Mouse (Mus musculus): ENCODE measurements at regions not wholly inside any gene's neighbourhood (a gene's known extent, or its start where the extent isn't known, plus 50 kb on each side); places are given as distances from the start of the nearest gene placed in this dataset.
A peak's percentile ranks its signal among the peaks of the same experiment; 100 is the strongest.

DNA sequence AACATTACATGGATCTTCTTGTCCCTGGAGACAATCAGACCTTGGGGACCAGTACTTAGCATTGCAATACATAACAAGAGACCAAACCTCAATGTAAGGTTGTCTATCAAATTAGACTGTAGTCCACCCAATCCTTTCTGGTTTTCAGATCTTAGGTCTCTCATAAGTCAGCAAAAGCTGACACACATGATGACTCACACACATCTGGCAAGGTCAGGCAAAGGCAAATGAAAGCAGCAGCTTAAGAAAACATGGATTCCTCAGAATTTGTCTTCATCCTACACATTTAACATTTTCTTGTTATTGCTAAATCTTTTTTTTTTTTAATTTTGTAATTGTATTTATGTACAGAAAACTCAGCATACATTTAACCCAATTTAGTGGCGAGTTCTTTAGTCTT lies 52.0 kb downstream of the Gm11983 start:
- no peak for DNase-seq

DNA sequence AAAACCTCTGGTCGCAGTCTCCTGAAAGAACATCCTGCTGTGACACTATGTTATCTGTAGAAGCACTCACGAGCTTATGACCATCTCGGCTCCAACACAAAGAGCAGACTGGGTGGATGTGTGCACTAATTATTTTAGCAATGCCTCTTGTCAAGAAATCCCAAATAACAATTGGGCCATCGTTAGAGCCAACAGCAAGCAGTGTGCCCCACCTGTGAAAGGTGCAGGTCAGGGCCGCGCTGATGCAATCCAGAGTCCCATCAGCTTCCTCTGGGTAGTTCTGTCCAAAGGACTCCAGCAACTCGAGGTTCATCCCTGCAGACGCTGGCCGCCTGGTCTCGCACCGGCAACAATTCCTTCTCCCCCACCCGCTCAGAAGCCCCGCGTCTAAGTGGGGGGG lies 54.6 kb downstream of the Gm11983 start:
- no peak for DNase-seq

DNA sequence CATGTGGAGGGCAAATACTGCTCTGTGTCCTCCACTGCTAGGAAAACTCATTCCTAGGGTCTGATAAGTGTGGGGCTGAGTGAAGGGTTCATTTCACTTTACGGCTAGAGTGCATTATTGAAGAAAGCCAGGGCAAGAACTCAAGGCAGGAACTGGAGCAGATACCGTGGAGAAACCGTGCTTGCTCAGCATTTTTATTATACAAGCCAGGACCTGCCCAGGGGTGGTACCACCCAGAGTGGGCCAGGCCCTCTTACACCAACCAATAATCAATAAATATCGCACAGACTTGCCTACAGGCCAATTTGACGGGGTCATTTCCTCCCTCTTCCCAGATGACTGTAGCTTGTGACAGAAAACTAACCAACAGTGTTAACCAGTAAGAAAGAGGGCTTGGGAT lies 57.7 kb downstream of the Gm11983 start:
- DNase-seq = no peak

GRCm38 (mm10) chr11:6778596-6779360 lies 58.7 kb downstream of the Gm11983 start:
- DNase-seq = no peak

DNA sequence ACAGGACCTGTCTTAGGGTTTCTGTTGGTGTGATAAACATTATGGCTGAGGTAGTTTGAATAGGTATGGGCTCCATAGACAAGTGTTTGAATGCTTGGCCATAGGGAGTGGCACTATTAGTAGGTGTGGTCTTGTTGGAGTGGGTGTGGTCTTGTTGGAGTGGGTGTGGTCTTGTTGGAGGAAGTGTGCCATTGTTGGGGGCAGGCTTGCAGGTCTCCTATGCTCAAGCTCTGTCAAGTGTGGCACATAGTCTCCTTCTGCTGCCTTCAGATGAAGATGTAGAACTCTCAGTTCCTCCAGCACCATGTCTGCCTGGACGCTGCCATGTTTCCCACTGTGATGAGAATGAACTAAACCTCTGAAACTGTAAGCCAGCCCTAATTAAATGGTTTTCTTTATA lies 59.9 kb downstream of the Gm11983 start:
- no peak for DNase-seq

GRCm38 (mm10) chr11:6774656-6775055 lies 62.8 kb downstream of the Gm11983 start:
- DNase-seq = peak; percentile 28

GRCm38 (mm10) chr11:6773951-6774350 lies 63.5 kb downstream of the Gm11983 start:
- no peak for DNase-seq

DNA sequence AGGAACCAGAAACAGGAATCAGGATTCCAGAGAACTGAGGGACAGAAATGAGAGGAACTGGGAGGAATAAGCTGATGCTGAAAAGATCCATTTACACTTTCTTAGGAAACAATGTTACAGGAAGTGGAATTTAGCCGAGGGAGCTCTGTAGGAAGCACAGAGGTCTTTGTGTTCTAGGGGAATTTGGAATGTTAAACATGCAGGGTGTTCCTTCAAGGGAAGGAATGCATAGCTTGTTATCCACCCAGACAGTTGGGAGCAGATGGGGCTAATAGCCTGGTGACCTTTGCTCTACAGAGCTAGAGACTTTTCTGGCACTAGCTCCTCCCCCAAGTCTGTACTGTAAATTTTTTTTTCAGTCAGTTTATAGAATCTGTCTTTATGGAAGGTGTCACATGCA lies 64.1 kb downstream of the Gm11983 start:
- DNase-seq = no peak

DNA sequence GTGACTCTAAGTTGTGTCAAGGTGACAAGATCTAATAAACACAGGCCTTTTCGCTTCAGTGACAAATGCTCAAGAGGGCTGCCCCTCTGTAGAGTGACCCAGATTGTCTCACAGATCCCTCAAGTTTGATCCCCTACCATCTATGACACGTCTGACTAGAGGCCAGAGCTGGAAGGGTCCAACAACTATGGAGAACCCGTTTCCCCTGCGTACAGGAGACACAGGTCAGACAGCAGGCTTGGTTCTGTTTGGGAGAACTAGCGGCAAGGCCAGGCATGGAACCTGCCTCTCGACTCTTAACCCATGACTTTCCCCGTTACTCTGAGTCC lies 68.1 kb downstream of the Gm11983 start:
- no peak for DNase-seq

DNA sequence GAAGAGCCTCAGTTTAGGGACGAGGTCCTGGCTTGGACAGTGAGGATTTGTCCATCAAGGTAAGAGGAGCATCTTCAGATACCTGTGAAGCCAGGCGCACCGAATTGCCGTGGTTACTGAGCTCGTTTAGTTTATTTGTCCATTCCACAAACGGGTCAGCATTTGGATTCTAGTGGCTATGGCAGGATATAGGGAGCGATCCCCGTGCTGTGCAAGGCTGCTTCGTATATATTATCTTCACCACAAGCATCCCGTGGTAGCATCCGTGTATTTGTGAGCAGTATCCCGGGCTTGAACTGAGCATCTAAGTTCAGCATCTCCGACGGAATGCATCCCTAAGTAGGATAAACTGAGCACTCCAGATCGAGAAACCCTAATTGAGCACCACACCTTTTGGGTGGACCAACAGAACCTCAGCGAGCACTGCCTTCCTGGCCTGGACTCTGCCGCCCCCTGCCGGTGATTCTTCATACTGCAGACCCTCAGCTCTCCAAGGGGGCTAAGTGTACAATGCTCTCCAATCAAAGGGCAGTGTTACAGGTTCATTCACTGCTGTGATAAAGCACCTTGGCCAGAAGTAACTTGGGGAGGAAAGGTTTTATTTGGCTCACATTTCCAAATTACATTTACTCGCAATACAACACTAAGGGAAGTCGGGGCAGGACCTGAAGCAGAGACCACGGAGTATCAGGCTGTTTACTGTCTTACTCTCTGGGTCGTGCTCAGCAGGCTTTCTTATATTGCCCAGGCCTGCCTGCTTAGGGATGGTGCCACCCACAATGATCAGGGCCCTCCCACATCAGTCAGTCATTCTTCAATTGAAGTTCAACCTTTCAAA lies 68.6 kb downstream of the Gm11983 start:
- DNase-seq = peak; percentile 32

DNA sequence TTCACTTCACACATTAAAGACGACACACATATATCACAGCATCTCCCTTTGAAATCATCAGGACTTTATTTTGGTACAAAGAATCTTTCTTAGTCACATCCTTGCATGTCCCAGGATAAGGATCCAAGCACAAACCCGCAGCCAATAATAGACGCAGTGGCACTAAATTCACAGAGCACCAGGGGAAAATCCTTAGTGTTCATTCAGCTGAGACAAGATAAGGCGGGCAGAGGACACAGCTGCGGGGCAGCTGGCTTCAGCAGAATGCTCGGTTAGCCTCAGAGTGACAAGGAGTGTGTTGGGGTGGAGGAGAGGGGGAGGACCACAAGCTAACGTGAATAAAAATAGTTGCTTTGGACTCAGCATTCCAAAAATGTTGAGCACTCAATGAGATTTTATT lies 70.7 kb downstream of the Gm11983 start:
- DNase-seq = no peak

DNA sequence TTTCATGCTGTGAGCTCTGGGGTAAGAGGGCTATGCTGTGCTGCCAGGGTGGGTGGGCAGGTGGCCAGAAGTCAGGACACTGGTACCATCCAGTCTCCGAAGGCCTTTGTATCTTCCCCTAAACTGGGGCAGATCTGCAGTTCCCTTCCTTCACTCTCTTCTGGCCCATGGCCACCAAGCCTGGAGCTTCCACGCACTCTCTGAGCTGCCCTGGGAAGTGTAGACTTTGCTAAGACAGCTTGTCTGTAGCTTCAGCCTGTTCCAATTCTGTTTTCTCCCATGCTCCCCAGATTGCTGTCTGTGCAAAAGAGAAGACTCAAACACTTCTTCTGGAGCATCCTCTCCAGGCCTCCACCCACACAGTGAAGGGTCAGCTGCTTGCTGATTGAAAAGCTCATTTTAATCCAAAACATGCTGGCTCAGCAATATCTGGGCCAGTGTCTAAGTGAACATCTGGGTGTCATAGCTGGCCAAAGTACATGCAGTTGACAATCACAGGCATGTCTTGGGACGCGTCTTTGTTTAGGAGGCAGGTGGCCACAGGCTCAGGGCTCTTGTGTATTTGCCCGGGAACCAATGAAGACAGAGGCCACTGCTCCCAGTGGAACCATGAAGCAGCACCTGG lies 72.0 kb downstream of the Gm11983 start:
- DNase-seq = no peak

GRCm38 (mm10) chr11:6764186-6764585 lies 73.3 kb downstream of the Gm11983 start:
- no peak for DNase-seq

GRCm38 (mm10) chr11:6763001-6763400 lies 74.5 kb downstream of the Gm11983 start:
- no peak for DNase-seq

GRCm38 (mm10) chr11:6761876-6762628 lies 75.4 kb downstream of the Gm11983 start:
- no peak for DNase-seq

- no peak for DNase-seq
Observed at GRCm38 (mm10) chr11:6759578-6759977, 77.9 kb downstream of the Gm11983 start.

DNA sequence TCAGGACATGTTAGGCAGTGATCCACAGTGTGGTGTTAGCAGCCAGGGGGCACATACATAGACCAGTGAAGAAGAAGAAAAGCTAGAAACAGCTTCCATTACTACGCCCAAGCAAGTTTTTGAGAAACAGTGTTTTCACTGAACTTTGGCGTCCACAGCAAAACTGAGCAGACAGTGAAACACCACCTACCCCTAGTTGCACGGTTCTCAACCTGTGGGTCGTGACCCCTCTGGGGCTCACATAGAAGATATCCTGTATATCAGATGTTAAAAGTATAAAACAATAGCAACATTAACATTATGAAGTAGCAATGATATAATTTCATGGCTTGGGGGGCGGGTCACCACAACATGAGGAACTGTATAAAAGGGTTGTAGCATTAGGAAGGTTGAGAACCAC lies 81.1 kb downstream of the Ramp3 start:
- no peak for DNase-seq

DNA sequence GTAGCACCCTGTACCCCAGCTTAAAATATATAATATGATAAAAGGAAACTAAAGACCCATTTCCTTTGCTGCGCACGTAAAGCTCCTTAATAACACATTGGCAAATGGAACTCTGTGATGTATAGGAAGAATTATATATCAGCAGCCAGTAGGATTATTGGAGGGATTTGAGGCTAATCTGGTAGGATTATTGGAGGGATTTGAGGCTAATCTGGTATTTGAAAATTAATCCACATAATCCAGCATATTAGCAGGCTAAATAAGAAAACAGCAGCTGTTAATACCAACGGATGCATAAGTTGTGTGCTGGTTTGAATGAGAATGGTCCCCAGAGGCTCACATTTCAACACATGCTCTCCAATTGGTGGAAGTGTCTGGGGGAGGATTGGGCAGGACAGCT lies 80.3 kb downstream of the Ramp3 start:
- no peak for DNase-seq

DNA sequence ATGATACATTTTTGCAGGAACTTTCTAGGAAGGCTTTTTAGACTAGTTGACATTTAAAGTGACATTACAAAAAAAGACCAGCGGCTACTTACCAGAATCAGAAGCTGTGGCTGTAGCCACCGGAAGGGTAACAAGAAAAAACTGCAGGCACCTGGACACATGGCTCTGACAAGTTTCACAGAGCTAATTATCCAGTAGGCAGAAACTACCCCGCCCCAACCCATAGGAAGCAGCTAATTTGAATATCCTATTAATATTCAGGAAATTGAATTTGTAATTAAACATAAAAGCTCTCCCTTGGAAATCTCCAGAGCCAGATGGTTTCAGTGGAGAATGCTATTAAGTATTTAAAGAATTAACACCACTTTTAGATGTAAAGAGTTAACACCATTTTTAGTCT lies 79.8 kb downstream of the Ramp3 start:
- no peak for DNase-seq

DNA sequence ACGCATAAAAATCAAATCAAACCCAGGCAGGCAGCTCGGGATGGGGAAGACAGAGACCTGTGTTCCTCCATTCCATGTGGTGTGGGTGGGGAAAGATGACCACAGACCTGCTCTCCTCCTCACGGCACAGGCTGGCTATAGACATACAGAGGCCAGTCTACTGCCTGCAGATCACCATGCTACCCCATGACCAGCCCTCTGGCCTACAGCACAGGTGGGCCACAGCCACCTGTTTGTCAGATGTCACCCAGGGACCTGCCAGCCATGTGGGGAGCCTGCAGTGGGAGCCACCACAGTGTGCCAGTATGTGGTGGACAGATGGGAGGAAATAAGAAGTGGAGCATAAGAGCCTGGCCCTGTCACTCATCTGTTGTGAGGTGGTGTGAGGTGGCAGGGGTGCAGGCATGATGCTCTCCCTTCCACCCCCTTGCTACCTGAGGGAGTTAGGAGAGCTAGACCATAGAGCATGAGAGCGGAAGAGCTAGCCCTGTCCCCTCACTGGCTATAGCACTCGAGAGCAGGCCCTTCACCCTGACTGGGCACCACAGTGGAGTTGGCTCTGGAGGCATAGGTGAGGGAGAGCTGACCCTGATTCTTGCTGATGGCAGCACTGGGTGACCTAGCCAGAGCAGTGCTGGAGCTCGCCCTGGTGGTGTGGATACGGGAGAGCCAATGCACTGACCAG lies 76.6 kb downstream of the Ramp3 start:
- no peak for DNase-seq

DNA sequence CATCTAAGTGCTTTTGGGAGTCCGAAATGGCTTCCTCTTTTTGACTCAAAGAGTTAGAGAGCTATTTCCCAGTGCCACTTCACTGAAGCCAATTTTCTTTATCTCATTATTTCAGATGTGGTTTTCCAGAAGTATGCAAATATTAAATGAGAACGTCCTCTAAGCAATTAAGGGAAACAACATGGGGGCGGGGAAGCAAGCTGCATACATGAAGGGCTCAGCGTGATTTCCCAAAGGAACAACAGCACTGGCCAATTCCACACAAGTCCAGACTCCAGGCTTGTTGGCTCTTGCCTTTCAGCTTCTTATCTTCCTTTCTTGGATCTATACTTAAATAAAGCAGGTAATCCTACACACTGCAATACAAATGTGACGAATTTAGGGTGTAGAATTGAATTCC lies 73.2 kb downstream of the Ramp3 start:
- no peak for DNase-seq
